Mouse (Mus musculus) thymus, adult 2 months (tissue): Measurements from ENCODE around the gene Aga. TPM values are rescaled to one million over a fixed set of nuclear protein-coding genes. Genes with fewer than 3 reads are reported as not detected.

Source experiments
- DNase-seq: peaks from one replicate; pipeline ENCODE4 v3.0.0; 2021
- H3K27ac ChIP-seq: fragments of 200-500 bp; 2 replicates; pipeline ENCODE4 v1.5.1; 2012; ENCODE audit warnings: low read length, control low read depth; ENCODE audit not compliant: control insufficient read depth, insufficient read depth
- H3K27me3 ChIP-seq: fragments of 200-500 bp; 2 replicates; pipeline ENCODE4 v1.6.1; 2012; ENCODE audit warnings: mild to moderate bottlenecking, low read length, moderate library complexity, mixed read lengths; ENCODE audit not compliant: control insufficient read depth, insufficient read depth
- H3K36me3 ChIP-seq: fragments of 200-500 bp; 2 replicates; pipeline ENCODE4 v1.6.1; 2012; ENCODE audit warnings: mild to moderate bottlenecking, low read length, moderate library complexity; ENCODE audit not compliant: control insufficient read depth, insufficient read depth
- H3K4me1 ChIP-seq: fragments of 200-500 bp; replicated peaks from 2 replicates; pipeline ENCODE4 v1.6.1; 2012; ENCODE audit warnings: low read length; ENCODE audit not compliant: control insufficient read depth, insufficient read depth
- H3K4me3 ChIP-seq: fragments of 200-500 bp; 2 replicates; pipeline ENCODE4 v1.5.1; 2012; ENCODE audit warnings: mild to moderate bottlenecking, low read length, control low read depth, moderate library complexity; ENCODE audit not compliant: control insufficient read depth, insufficient read depth
- CTCF ChIP-seq: fragments of 200-500 bp; IDR thresholded peaks from 2 replicates; pipeline ENCODE4 v1.5.1; 2012; ENCODE audit warnings: mild to moderate bottlenecking, control low read depth, low read length, moderate library complexity, borderline replicate concordance; ENCODE audit not compliant: control insufficient read depth, poor library complexity, insufficient read depth; ENCODE audit errors: extremely low read depth
- POLR2A ChIP-seq: fragments of 200-500 bp; IDR thresholded peaks from 2 replicates; pipeline ENCODE4 v1.6.1; 2012; ENCODE audit warnings: mild to moderate bottlenecking, low read length, control low read depth, moderate library complexity; ENCODE audit not compliant: control insufficient read depth, poor library complexity, insufficient read depth; ENCODE audit errors: extremely low read depth
- WGBS: fragments of 180-500 bp; shearing (Covaris S2); methylation state at CpG from one replicate; pipeline ENCODE4 v1.1.7; 2018; 5-methylcytosine and 5-hydroxymethylcytosine counted together
- polyA plus RNA-seq: library from polyadenylated mRNA; depleted of rRNA; stranded (reverse); fragments of >200 nt; gene quantifications from 2 replicates; pipeline ENCODE4 v1.2.3, GENCODE M21; 2012; rRNA removed

The Aga gene
- polyA plus RNA-seq, 1 experiment, result 4.1 TPM

DNA sequence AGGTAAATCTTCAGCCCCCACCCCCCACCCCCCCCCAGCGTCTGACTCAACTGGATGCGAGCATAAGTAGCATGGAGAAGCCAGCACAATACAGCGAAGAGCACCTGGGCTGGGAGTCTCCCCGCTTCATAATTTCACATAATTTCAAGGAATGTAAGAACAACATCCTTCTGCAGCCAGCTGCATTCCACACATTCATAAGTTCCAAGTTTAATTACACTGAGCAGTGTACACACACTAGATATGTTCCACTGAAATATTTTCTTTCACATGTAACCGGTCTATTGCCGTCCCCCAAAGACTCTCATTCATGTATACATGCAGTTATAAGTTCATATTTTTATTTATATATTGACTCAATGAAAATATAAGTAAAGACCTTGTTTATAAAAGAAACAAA, 54.7 kb downstream of the Aga start:
- TF ChIP-seq CTCF (no peak), POLR2A (no peak)
- no peaks in the 10 kb centered on the region for H3K4me1 ChIP-seq

More for the DNA sequence above, 54.7 kb downstream of the Aga start:
- Histone ChIP-seq H3K36me3 (no peaks in the 10 kb centered on the region), H3K27ac (no peak overlapping the region), H3K4me3 (no peak overlapping the region), H3K27me3 (no peaks in the 10 kb centered on the region)
- 92% methylated on average over 6 of the region's 6 CpGs for WGBS
- DNase-seq, result no peak

Other genes starting within 250 kb of the Aga start
- gene Neil3, start 127.3 kb downstream of the Aga start, polyA plus RNA-seq, result 11.6 and 14.5 TPM in 2 replicates